Mouse (Mus musculus) spleen, adult 2 months (tissue): ENCODE data around the gene Arhgap33.

ENCODE experiments used
- CTCF ChIP-seq: fragments of 200-500 bp; IDR thresholded peaks from 2 replicates; pipeline ENCODE4 v1.5.1; 2011; ENCODE audit warnings: mild to moderate bottlenecking, inconsistent platforms; ENCODE audit not compliant: insufficient read depth, insufficient read length, insufficient replicate concordance; ENCODE audit errors: extremely low read depth
- POLR2A ChIP-seq: fragments of 200-500 bp; IDR thresholded peaks from 2 replicates; pipeline ENCODE4 v1.6.1; 2011; ENCODE audit warnings: low read depth, low read length, inconsistent platforms

DNA sequence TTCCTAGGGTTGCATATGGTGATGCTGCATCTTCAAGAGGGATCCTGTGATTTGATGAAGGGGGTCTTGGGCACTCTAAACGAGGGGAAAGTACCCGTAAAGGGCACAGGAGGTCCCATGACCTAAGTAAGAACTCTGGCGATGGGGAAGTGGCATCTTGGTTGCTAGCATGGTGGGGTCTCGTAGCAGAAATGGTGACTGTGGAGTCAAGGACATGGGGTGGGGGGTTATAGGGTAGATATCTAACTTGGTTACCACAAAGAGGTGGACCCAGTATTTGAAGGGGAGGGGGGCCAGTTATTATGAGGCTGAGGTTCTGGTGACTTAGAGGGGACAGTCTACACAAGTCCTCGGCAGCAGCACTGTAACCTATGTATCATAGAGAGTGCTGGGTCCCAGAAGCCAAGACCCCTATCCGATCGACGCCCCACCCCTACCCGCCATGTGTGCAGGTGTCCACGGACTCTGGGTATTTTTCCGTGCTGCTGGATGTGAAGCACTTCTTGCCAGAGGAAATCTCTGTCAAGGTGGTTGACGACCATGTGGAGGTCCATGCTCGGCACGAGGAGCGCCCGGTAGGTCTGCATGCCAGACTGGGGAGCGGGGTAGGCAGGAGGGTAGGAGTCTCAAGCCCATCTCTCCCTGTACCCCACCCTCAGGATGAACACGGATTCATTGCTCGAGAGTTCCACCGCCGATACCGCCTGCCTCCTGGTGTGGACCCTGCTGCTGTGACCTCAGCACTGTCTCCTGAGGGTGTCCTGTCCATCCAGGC lies 19.1 kb upstream of the Arhgap33 start:
- TF ChIP-seq CTCF: no peak
- no peak for TF ChIP-seq POLR2A
